Mouse (Mus musculus) olfactory bulb, adult 2 months (tissue): ENCODE data around the gene Cops7b.

Source experiments
- CTCF ChIP-seq: fragments of 200-500 bp; IDR thresholded peaks from 2 replicates; pipeline ENCODE4 v1.5.1; 2012; ENCODE audit warnings: low read depth, mild to moderate bottlenecking, low read length, moderate library complexity; ENCODE audit not compliant: insufficient read depth
- POLR2A ChIP-seq: fragments of 200-500 bp; IDR thresholded peaks from 2 replicates; pipeline ENCODE4 v1.6.1; 2012; ENCODE audit warnings: mild to moderate bottlenecking, low read depth, low read length, moderate library complexity; ENCODE audit not compliant: insufficient read depth

GRCm38 (mm10) chr1:86580426-86580825, 2.3 kb upstream of the Cops7b start:
- TF ChIP-seq CTCF (no peak), POLR2A (no peak)
